Mouse (Mus musculus): Measurements from ENCODE around the gene Rcc1l. TPM values are rescaled to one million over a fixed set of nuclear protein-coding genes. Genes with fewer than 3 reads are reported as not detected.
A peak's percentile ranks its signal among the peaks of the same experiment; 100 is the strongest.

Gene Rcc1l
- polyA plus RNA-seq, 1 experiment, result 16.1 TPM

DNA sequence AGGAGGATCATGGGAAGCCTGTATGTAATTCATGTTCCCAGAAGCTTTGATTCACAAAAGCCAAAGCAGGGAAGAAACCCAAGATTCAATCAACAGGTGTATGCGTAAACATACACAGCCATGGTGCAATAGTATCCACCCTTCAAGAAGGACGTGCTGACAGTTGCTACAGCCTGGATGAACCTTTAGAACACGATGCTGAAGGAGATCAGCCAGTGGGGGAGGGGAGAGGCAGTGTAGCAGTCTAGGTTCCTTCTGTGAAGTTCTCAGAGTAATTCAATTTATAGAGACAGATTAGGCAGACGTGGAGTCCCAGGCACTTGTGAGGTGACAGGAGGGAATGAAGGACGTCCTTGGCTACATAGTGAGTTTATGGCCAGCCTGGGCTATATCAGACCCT is 61.6 kb downstream of the Rcc1l start:
- Histone ChIP-seq H3K4me1 (ENCODE audit: control insufficient read depth, insufficient read depth, low read length) (peaks cover 2% of the 10 kb centered on the region), H3K27ac (ENCODE audit: insufficient read depth, low read length) (no peak overlapping the region), H3K36me3 (ENCODE audit: control insufficient read depth, insufficient read depth, low read length, poor library complexity, severe bottlenecking) (no peaks in the 10 kb centered on the region), H3K9me3 (replicated peaks; ENCODE audit: control insufficient read depth, insufficient read depth, low read length, poor library complexity, severe bottlenecking) (no peaks in the 10 kb centered on the region), H3K9ac (ENCODE audit: low read depth, poor library complexity, severe bottlenecking) (no peak overlapping the region), H3K27me3 (ENCODE audit: control insufficient read depth, insufficient read depth, low read length, poor library complexity, severe bottlenecking) (no peaks in the 10 kb centered on the region), H3K4me3 (ENCODE audit: low read depth, low read length) (no peak overlapping the region)
- TF ChIP-seq EP300 (IDR thresholded peaks at IDR 0.05; ENCODE audit: insufficient read depth, low read depth, low read length) (no peak), CTCF (IDR thresholded peaks at IDR 0.05; ENCODE audit: low read depth, low read length) (no peak), POLR2A (IDR thresholded peaks at IDR 0.05; ENCODE audit: insufficient read depth, low read length) (no peak)

DNA sequence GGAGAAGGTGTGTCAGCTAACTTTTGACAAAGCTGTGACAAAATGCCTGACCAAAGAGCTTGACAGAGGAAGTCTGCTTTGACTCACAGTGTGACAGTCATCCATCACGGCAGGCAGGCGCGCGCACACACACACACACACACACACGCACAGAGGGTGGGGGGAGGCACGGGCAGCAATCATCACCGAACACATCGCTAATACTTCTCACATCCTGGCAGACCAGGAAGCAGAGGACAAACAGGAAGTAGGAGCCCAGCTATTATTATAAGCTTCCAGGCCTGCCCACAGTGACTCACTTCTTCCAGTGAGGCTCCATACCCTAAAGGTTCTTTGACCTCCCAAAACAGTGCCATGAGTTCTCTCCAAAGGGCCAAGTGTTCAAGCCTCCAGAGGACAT is 70.7 kb downstream of the Rcc1l start:
- no peak overlapping the region for H3K9ac ChIP-seq (ENCODE audit: low read depth, poor library complexity, severe bottlenecking)
- no peaks in the 10 kb centered on the region for H3K36me3 ChIP-seq (ENCODE audit: control insufficient read depth, insufficient read depth, low read length, poor library complexity, severe bottlenecking)
- H3K9me3 ChIP-seq (replicated peaks; ENCODE audit: control insufficient read depth, insufficient read depth, low read length, poor library complexity, severe bottlenecking), result no peaks in the 10 kb centered on the region
- no peak overlapping the region for H3K4me3 ChIP-seq (ENCODE audit: low read depth, low read length)
- peaks cover 2% of the 10 kb centered on the region for H3K4me1 ChIP-seq (ENCODE audit: control insufficient read depth, insufficient read depth, low read length)
- H3K27ac ChIP-seq (ENCODE audit: insufficient read depth, low read length), result no peak overlapping the region
- H3K27me3 ChIP-seq (ENCODE audit: control insufficient read depth, insufficient read depth, low read length, poor library complexity, severe bottlenecking), result no peaks in the 10 kb centered on the region
- no peak for TF ChIP-seq POLR2A (IDR thresholded peaks at IDR 0.05; ENCODE audit: insufficient read depth, low read length)
- TF ChIP-seq CTCF (IDR thresholded peaks at IDR 0.05; ENCODE audit: low read depth, low read length), result no peak

DNA sequence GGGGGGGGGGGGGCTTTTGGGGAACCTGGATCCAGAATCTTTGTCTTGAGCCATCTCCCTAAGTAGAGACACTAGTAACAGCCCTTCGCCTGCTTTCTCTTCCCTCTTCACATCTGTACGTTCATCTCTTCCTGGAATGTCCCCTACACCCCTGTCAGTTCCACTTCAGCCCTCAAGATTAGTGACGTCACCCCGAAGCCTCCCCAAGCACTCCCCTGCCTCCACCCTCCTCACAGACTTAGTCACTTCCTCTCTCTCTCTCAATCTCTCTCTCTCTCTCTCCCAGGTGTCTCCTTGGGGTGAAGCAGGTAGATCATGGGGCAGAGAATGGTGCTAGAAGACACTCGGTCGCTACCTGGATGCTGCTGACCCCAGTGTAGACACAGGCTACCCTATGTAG is 73.9 kb downstream of the Rcc1l start:
- H3K27me3 ChIP-seq (ENCODE audit: control insufficient read depth, insufficient read depth, low read length, poor library complexity, severe bottlenecking), result no peaks in the 10 kb centered on the region
- no peak overlapping the region for H3K9ac ChIP-seq (ENCODE audit: low read depth, poor library complexity, severe bottlenecking)
- H3K4me3 ChIP-seq (ENCODE audit: low read depth, low read length), result no peak overlapping the region
- no peak for TF ChIP-seq CTCF (IDR thresholded peaks at IDR 0.05; ENCODE audit: low read depth, low read length)
- no peak for TF ChIP-seq EP300 (IDR thresholded peaks at IDR 0.05; ENCODE audit: insufficient read depth, low read depth, low read length)
- TF ChIP-seq POLR2A (IDR thresholded peaks at IDR 0.05; ENCODE audit: insufficient read depth, low read length), result no peak
- no peak overlapping the region for H3K27ac ChIP-seq (ENCODE audit: insufficient read depth, low read length)
- H3K36me3 ChIP-seq (ENCODE audit: control insufficient read depth, insufficient read depth, low read length, poor library complexity, severe bottlenecking), result no peaks in the 10 kb centered on the region
- no peaks in the 10 kb centered on the region for H3K9me3 ChIP-seq (replicated peaks; ENCODE audit: control insufficient read depth, insufficient read depth, low read length, poor library complexity, severe bottlenecking)
- H3K4me1 ChIP-seq (ENCODE audit: control insufficient read depth, insufficient read depth, low read length), result peaks cover 3% of the 10 kb centered on the region

DNA sequence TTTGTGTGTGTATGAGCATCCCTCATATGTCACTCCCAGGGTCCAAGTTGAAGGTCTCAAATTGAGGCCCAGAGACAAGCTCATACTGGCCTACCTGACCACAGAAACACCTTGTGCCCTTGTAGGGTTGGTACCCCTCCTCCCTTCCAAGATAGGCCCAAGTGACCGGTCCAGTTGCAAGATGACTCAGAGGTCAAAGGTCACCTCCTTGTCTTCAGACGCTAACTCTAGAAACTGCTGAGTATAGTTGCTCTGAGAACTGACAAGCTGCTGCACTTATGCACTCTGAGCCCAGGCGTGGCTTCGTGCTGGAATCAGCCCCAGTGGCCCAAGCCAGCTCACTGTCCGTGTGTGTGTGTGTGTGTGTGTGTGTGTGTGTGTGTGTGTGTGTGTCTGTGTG is 74.7 kb downstream of the Rcc1l start:
- Histone ChIP-seq H3K4me3 (ENCODE audit: low read depth, low read length) (no peak overlapping the region), H3K9ac (ENCODE audit: low read depth, poor library complexity, severe bottlenecking) (no peak overlapping the region), H3K27me3 (ENCODE audit: control insufficient read depth, insufficient read depth, low read length, poor library complexity, severe bottlenecking) (no peaks in the 10 kb centered on the region), H3K36me3 (ENCODE audit: control insufficient read depth, insufficient read depth, low read length, poor library complexity, severe bottlenecking) (no peaks in the 10 kb centered on the region), H3K27ac (ENCODE audit: insufficient read depth, low read length) (no peak overlapping the region), H3K9me3 (replicated peaks; ENCODE audit: control insufficient read depth, insufficient read depth, low read length, poor library complexity, severe bottlenecking) (no peaks in the 10 kb centered on the region), H3K4me1 (ENCODE audit: control insufficient read depth, insufficient read depth, low read length) (peaks cover 3% of the 10 kb centered on the region)
- TF ChIP-seq POLR2A (IDR thresholded peaks at IDR 0.05; ENCODE audit: insufficient read depth, low read length), result no peak
- TF ChIP-seq EP300 (IDR thresholded peaks at IDR 0.05; ENCODE audit: insufficient read depth, low read depth, low read length), result no peak
- TF ChIP-seq CTCF (IDR thresholded peaks at IDR 0.05; ENCODE audit: low read depth, low read length), result no peak

DNA sequence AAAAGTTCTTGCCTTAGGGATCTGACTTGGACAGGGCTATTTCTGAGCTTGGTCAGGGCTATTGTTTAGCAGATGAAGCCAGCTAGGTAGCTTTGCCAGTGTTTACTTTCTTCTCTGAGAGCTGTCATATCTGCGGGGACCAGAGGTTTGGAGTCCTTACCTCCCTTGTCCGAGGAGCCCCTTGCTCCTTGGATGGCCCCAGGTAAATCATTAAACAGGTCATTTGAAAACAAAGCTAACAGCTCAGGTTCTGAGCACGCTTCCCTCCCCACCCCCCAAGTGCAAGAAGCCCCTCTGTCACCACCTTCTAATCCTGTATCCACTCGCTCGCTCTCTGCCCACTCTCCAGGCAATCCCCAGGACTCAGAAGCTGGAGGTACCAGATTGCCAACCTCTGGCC is 75.3 kb downstream of the Rcc1l start:
- no peak overlapping the region for H3K27ac ChIP-seq (ENCODE audit: insufficient read depth, low read length)
- no peak for TF ChIP-seq POLR2A (IDR thresholded peaks at IDR 0.05; ENCODE audit: insufficient read depth, low read length)
- peaks cover 3% of the 10 kb centered on the region for H3K4me1 ChIP-seq (ENCODE audit: control insufficient read depth, insufficient read depth, low read length)
- no peaks in the 10 kb centered on the region for H3K9me3 ChIP-seq (replicated peaks; ENCODE audit: control insufficient read depth, insufficient read depth, low read length, poor library complexity, severe bottlenecking)
- H3K9ac ChIP-seq (ENCODE audit: low read depth, poor library complexity, severe bottlenecking), result no peak overlapping the region
- no peaks in the 10 kb centered on the region for H3K27me3 ChIP-seq (ENCODE audit: control insufficient read depth, insufficient read depth, low read length, poor library complexity, severe bottlenecking)
- H3K36me3 ChIP-seq (ENCODE audit: control insufficient read depth, insufficient read depth, low read length, poor library complexity, severe bottlenecking), result no peaks in the 10 kb centered on the region
- no peak overlapping the region for H3K4me3 ChIP-seq (ENCODE audit: low read depth, low read length)

DNA sequence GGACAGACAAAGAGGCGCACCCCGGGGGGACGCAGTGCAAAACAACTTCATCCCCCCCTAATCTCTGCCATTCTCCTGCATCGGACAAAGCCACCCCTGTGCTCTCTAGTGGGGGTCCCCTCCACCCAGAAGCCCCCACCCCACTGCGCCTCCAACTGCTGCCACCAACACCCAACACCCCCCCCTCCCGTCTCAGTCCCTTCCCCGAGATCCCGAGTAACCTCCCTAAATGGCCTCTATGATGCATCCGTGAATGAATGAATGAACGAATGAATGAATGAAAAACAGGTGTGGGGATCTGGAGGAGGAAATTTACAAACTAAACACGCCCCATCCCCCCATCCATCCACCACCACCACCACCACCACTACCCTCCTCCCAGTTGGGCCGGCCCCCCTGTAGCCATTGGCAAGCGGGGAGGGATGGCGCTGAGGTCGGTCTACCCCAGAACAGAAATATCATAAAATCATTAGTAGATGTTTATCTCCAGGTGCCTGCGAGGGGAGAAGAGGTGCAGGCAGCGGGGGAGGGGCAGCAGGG is 76.3 kb downstream of the Rcc1l start:
- Histone ChIP-seq H3K4me1 (ENCODE audit: control insufficient read depth, insufficient read depth, low read length) (peaks cover 3% of the 10 kb centered on the region), H3K27ac (ENCODE audit: insufficient read depth, low read length) (no peak overlapping the region), H3K27me3 (ENCODE audit: control insufficient read depth, insufficient read depth, low read length, poor library complexity, severe bottlenecking) (no peaks in the 10 kb centered on the region), H3K9ac (ENCODE audit: low read depth, poor library complexity, severe bottlenecking) (peak overlapping the region; percentile 81), H3K9me3 (replicated peaks; ENCODE audit: control insufficient read depth, insufficient read depth, low read length, poor library complexity, severe bottlenecking) (no peaks in the 10 kb centered on the region), H3K4me3 (ENCODE audit: low read depth, low read length) (peak overlapping the region; percentile 80), H3K36me3 (ENCODE audit: control insufficient read depth, insufficient read depth, low read length, poor library complexity, severe bottlenecking) (no peaks in the 10 kb centered on the region)
- TF ChIP-seq EP300 (IDR thresholded peaks at IDR 0.05; ENCODE audit: insufficient read depth, low read depth, low read length) (no peak), CTCF (IDR thresholded peaks at IDR 0.05; ENCODE audit: low read depth, low read length) (no peak), POLR2A (IDR thresholded peaks at IDR 0.05; ENCODE audit: insufficient read depth, low read length) (no peak)

Measured in ES-Bruce4 (cell line).